ENCODE assay signal across 7 mouse cellular contexts in genomic region chr11:95415931-95416330, GRCm38 (mm10). TPM values are rescaled to one million over a fixed set of nuclear protein-coding genes. Genes with fewer than 3 reads are reported as not detected.
DNase-seq lines count a peak whose midpoint lies in the region; ATAC-seq and TF ChIP-seq lines count a peak whose summit lies in the region.

No protein-coding gene starts in this region.

- H3K4me1 ChIP-seq in forebrain, embryonic 14.5 days (ENCODE audit: control insufficient read depth, insufficient read depth, low read length), result peaks cover 14% of the 10 kb centered on the region
- H3K4me1 ChIP-seq in limb, embryonic 12.5 days (replicated peaks), result peaks cover 18% of the 10 kb centered on the region
- peaks cover 3% of the 10 kb centered on the region; the same call in 1 of the 2 replicates for H3K4me1 ChIP-seq in stomach, postnatal 0 days (replicated peaks; ENCODE audit: control insufficient read depth, insufficient read depth)

- H3K36me3 ChIP-seq in forebrain, embryonic 14.5 days (ENCODE audit: control insufficient read depth, insufficient read depth, low read length), result no peaks in the 10 kb centered on the region
- H3K36me3 ChIP-seq in limb, embryonic 12.5 days, result peaks cover 17% of the 10 kb centered on the region
- no peaks in the 10 kb centered on the region for H3K36me3 ChIP-seq in stomach, postnatal 0 days (ENCODE audit: control insufficient read depth, insufficient read depth, low read length)

- TF ChIP-seq CTCF in stomach, postnatal 0 days (IDR thresholded peaks at IDR 0.05; ENCODE audit: low read depth), result no peak

- no peaks in the 10 kb centered on the region for H3K9me3 ChIP-seq in forebrain, embryonic 14.5 days (replicated peaks; ENCODE audit: control insufficient read depth, low read length)
- no peaks in the 10 kb centered on the region for H3K9me3 ChIP-seq in limb, embryonic 12.5 days
- no peaks in the 10 kb centered on the region for H3K9me3 ChIP-seq in stomach, postnatal 0 days (ENCODE audit: control insufficient read depth, low read length)

- peak overlapping the region; percentile 33; the same call in 1 of the 2 replicates for H3K9ac ChIP-seq in forebrain, embryonic 14.5 days (ENCODE audit: low read length)
- H3K9ac ChIP-seq in limb, embryonic 12.5 days (replicated peaks), result 0 out of 2 replicates have a peak overlapping the region, but pooled peaks have one; percentile 27
- no peak overlapping the region for H3K9ac ChIP-seq in stomach, postnatal 0 days (ENCODE audit: low read length)

- peak; percentile 21 to 44 for DNase-seq in monocyte, adult 2 months (ENCODE audit: low read depth in 1 of 2, low spot score in 2 of 2)
- no peak for DNase-seq in forebrain, embryonic 14.5 days (ENCODE audit: low spot score)
- DNase-seq in stomach, postnatal 0 days (ENCODE audit: low spot score), result no peak
- DNase-seq in frontal cortex, postnatal 36 days (ENCODE audit: low spot score in 2 of 2), result no peak
- no peak for DNase-seq in frontal cortex, postnatal 14 days (ENCODE audit: low spot score in 2 of 2)

- no peaks in the 10 kb centered on the region for H3K27me3 ChIP-seq in forebrain, embryonic 14.5 days (replicated peaks; ENCODE audit: control insufficient read depth, insufficient read depth, low read length)
- no peaks in the 10 kb centered on the region for H3K27me3 ChIP-seq in limb, embryonic 12.5 days
- no peaks in the 10 kb centered on the region for H3K27me3 ChIP-seq in stomach, postnatal 0 days (ENCODE audit: control insufficient read depth, insufficient read depth, low read length)

- no peak for ATAC-seq in monocyte, adult 5-6 weeks (replicated peaks; ENCODE audit: insufficient number of reproducible peaks, low FRiP score, low TSS enrichment, poor library complexity, severe bottlenecking)
- no peak for ATAC-seq in forebrain, embryonic 14.5 days
- no peak for ATAC-seq in limb, embryonic 12.5 days (ENCODE audit: insufficient number of reproducible peaks, insufficient read depth, low FRiP score, low TSS enrichment, low read depth)
- no peak for ATAC-seq in stomach, postnatal 0 days (ENCODE audit: low FRiP score, low TSS enrichment)

- H3K27ac ChIP-seq in forebrain, embryonic 14.5 days (ENCODE audit: low read depth, low read length), result no peak overlapping the region; the same call in 1 of the 2 replicates
- H3K27ac ChIP-seq in limb, embryonic 12.5 days, result no peak overlapping the region
- no peak overlapping the region for H3K27ac ChIP-seq in stomach, postnatal 0 days (replicated peaks)

- TF ChIP-seq EP300 in stomach, postnatal 0 days (optimal IDR thresholded peaks at IDR 0.05), result no peak

- peak overlapping the region; percentile 72 for H3K4me2 ChIP-seq in forebrain, embryonic 14.5 days (ENCODE audit: low read length)
- H3K4me2 ChIP-seq in limb, embryonic 12.5 days, result peak overlapping the region; percentile 67
- peak overlapping the region; percentile 69; the same call in 1 of the 2 replicates for H3K4me2 ChIP-seq in stomach, postnatal 0 days (replicated peaks; ENCODE audit: low read depth)

- 0 out of 2 replicates have a peak overlapping the region, but pooled peaks have one; percentile 53 for H3K4me3 ChIP-seq in forebrain, embryonic 14.5 days (ENCODE audit: low read depth, low read length)
- peak overlapping the region; percentile 59 for H3K4me3 ChIP-seq in limb, embryonic 12.5 days (replicated peaks)
- no peak overlapping the region for H3K4me3 ChIP-seq in stomach, postnatal 0 days (ENCODE audit: low read depth, low read length)

RNA-seq across cellular contexts. Expression of gene Spop, which starts 2.1 kb away (rescaled TPM):
- 68.6 to 98.9 TPM (median 97.4 TPM) in 3 replicates for total RNA-seq in monocyte, adult 5-6 weeks (2017)
- 62.0 and 96.6 TPM in 2 replicates for polyA plus RNA-seq in forebrain, embryonic 14.5 days (2014; fragmentation: Nextera tagmentation; extraction: Ambion mirVana)
- 157 TPM in 2 replicates for polyA plus RNA-seq in limb, embryonic 12.5 days (2016; fragmentation: Nextera tagmentation; extraction: Ambion mirVana)
- 92.4 and 96.0 TPM in 2 replicates for polyA plus RNA-seq in stomach, postnatal 0 days (2015; fragmentation: Nextera tagmentation; extraction: Ambion mirVana)

RNA-seq across cellular contexts. Expression of gene Slc35b1, which starts 31.4 kb away (rescaled TPM):
- 42.2 to 79.4 TPM (median 58.1 TPM) in 3 replicates for total RNA-seq in monocyte, adult 5-6 weeks (2017)
- 168 and 174 TPM in 2 replicates for polyA plus RNA-seq in forebrain, embryonic 14.5 days (2014; fragmentation: Nextera tagmentation; extraction: Ambion mirVana)
- polyA plus RNA-seq in limb, embryonic 12.5 days (2016; fragmentation: Nextera tagmentation; extraction: Ambion mirVana), result 122 and 125 TPM in 2 replicates
- 106 and 110 TPM in 2 replicates for polyA plus RNA-seq in stomach, postnatal 0 days (2015; fragmentation: Nextera tagmentation; extraction: Ambion mirVana)

Comparison
In these comparisons a context has a peak if more than half of its experiments do, and no peak if none do; other contexts are left out.
1. DNase-seq: peak in monocyte, adult 2 months (2 of 2); none in forebrain, embryonic 14.5 days (single experiment), stomach, postnatal 0 days (single experiment), frontal cortex, postnatal 36 days (0 of 2) and frontal cortex, postnatal 14 days (0 of 2).
2. Peak in every context shown above with its lines, with median percentiles within 50 percentile points of each other: H3K4me2 ChIP-seq.